Mouse (Mus musculus) cerebellum, postnatal 14 days (tissue): ENCODE results near the gene Afg1l.

Experiments
- DNase-seq, 2 experiments: peaks; one replicate each; pipeline ENCODE4 v3.0.0; 2021; ENCODE audit warnings: mixed read lengths in 2 of 2

Gene Afg1l

DNA sequence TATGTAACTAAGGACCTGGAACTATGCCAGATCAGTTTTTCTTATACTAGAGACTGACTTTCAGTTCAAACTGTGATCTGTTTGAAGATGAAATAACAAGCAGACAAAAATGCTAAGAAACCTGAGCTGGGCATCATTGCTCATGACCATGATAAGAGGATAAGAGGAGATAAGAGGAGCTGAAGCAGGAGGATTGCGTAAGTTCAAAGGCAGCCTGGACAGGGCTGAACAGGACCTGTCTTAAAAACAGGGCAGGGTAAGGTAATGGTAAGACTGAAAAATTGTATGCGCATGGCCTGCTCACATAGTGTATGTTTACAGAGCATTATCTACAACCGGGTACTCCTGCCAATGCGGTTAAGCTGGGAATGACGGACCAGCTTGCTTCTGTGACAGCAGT is 130.4 kb downstream of the Afg1l start:
- DNase-seq = no peak

DNA sequence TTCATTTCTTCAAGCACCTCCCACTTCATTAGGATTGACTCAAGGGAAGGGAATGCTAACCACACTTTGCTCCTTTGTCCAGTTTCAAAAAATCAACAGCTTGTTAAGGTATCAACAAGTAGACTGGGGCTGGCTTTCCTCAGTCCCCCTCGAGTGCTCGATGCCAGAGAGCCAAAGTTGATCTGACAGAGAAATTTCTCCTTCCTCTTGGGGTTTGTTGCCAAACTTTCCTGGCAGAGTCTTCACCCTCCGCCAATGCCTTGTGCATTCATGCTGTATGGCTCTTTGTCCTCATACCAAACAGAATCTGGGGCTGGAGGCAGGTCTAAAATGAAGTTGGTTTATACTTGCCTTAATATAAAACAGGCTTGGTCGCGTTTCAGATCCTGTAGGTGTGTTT is 131.2 kb downstream of the Afg1l start:
- no peak for DNase-seq

- DNase-seq = no peak
Measured at GRCm38 (mm10) chr10:42346179-42346877, 132.0 kb downstream of the Afg1l start.

DNA sequence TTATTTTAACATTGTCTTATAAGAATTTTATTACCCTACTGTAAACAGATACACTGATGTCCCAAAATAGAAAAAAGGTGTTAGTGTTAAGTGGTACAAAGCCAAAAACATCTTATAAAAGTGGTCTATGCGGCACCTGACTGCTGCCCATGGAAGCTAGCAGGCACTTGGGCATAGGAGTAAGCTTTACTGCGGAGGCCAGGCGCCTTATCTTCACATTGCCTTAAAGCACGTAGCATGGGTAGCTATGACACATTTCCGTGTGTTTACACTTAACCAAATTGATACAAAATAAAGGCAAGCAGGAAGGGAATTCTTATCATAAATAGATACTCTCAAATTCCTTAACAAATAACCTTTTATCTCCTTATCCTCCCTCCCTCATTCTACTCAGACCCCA is 135.7 kb downstream of the Afg1l start:
- no peak for DNase-seq

- no peak for DNase-seq
Measured at GRCm38 (mm10) chr10:42341815-42342457, 136.4 kb downstream of the Afg1l start.

DNA sequence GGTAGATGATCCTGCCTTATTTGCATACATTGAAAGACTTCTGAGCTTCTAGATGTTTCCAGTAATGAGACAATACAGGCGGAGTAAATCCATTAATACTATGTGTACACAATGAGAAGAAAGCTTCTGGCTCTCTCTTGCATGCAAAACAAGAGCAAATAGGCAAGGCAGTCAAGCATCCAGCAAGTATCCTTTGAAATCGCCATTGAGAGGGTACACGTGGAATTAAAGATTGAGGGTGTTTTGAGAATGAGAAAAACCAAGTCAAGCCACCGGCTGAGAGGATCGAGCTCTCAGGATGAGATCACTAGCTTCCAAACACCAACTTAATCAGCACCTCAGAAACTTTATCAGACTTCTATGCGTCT is 138.0 kb downstream of the Afg1l start:
- DNase-seq = no peak

DNA sequence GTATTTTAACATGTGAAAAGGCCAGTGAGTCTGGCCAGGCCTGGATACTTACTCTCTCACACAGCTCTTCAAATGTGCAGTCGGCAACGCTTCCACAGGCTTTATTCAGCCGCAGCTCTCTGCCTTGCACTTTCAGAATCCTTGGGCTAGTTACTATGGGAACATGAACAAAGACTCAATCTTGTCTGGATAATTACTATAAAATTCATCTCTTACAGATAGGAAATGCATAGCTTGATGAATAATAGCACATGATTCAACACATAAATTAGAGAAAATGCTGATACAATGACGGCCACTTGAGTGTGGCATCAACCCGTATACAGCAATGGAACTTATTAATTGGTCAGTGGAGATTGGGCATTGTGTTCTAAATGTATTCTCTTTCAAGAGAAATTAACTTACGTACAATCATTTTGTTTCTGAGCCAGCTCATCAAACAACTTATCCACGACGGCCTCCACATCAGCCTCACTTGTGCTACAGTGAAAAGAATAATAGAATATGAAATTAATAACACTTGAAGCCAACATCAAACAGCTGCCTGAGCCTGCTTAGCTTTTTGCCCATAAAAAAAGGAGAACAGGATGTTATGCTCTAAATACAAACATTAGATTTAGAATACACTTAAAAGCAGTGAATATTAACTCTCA is 138.5 kb downstream of the Afg1l start:
- no peak for DNase-seq

GRCm38 (mm10) chr10:42338456-42338855 is 139.9 kb downstream of the Afg1l start:
- no peak for DNase-seq

DNA sequence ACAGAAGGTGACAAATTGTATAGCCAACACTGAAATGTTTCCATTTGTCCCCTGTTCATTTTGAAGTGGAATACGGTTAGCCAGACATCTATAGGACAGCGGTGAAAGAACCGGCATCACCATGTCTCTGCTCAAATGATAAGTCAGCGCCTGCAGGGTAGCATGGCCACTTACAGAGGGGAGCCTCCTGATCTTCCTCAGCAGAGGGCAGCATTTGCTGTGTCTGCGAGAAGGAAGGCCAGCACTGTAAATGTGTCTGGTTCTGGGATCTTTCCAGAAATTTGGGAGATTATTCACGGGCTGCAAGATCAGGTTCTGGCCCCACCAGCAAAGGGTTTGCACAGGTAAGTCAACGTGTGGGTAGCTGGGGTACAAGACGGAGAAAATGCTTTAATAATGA is 150.8 kb downstream of the Afg1l start:
- peak; percentile 57 to 69 for DNase-seq

DNA sequence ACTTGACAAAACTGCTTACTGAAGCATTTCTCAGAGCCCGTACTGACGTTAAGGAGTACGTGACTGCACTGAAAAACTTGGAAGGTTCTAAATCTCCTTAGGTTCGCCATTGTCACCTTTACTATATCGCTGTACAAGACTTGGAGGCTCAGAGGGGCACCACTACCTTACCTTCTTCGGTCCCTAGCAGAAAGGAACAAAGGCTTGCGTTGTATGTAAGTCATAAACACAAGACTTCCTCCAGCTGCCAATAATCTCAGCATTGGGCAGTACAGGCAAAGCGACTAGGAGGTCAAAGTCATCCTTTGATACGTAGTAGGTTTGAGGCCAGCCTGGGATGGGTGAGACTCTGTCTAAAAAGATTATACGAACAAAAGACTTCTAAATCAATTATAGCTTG is 153.1 kb downstream of the Afg1l start:
- no peak for DNase-seq

DNA sequence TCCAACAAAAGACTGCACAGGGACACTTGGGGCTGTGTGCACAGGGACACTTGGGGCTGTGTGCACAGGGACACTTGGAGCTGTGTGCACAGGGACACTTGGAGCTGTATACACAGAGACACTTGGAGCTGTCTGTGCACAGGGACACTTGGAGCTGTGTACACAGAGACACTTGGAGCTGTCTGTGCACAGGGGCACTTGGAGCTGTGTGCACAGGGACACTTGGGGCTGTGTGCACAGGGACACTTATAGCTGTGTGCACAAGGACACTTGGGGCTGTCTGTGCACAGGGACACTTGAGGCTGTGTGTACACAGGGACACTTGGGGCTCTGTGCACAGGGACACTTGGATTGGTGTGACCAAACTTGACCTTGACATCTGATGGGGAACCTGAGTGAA is 154.4 kb downstream of the Afg1l start:
- DNase-seq = no peak

DNA sequence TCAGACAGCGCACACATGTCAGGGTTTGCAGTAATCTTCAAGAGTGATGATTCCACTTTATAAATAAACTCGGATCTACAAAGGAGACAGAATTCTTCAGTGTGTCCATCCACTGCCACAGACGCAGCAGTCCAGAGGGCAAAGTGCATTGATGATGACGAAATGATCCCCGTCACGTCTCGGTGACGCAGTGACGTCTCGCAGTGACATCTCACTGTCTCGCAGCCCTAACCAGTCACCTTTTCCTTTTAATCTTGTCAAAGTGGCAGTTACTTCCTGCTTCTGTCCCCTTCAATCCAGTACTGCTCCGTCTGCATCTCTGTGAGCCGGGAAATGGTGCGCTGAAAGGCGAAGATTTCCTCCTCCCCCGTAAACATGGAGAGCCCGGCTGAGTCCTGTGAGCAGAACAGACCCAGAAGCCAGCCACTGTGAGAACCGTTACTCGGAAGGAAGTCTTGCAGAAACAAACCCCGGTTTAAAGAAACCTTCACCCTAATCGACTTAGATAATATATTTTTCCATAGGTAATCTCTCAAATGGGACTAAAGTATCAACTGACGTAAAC is 165.1 kb downstream of the Afg1l start:
- DNase-seq = no peak

- no peak for DNase-seq
Measured at GRCm38 (mm10) chr10:42312557-42312956, 165.8 kb downstream of the Afg1l start.

DNA sequence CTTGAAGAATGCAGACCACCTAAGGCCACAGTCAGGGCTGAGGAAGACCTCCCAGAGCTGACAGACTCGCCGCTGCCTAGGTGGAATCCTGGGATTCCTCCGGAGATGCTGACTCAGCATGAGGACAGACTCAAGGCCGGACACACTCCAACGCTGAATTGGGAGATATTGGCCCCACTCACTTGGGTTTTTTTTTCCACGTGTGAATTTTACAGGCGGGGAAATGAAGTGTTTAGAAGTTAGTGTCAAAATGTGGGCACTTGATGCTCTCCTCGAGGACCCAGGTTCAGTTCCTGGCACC is 169.7 kb downstream of the Afg1l start:
- no peak for DNase-seq

DNA sequence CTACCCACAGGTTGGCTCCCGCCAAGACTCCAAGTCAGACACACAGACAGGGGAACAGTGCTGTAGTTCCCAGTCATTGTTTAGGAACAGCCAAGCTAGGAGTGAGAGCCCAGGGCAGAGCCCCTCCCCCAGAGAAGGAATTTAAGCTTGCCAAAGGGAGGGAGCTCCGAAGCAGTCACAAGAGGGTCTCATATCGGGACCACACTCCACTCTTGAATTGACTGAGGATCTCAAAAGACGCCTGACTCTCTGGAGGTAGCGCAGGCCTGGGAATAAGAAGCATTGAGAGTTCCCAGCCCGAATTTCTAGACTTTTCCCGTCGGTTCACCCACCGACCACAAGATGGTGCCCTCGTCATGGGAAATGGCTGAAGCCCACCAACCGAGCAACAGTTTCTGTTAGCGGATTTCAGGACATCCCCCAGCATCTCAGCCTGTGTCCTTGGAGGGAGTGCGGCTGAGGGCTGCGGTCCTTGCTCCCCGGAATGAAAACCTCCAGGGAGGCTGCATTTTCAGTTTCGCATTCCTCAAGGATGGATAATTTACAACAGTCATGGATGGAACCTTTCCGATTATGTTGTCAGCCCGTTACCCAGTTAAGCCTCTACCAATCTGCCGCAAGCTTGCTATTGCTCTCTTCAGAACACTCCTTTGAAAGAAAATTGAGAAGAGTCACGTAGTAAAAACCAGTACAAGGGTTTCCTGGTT is 170.2 kb downstream of the Afg1l start:
- peak; percentile 91 to 93 for DNase-seq

DNA sequence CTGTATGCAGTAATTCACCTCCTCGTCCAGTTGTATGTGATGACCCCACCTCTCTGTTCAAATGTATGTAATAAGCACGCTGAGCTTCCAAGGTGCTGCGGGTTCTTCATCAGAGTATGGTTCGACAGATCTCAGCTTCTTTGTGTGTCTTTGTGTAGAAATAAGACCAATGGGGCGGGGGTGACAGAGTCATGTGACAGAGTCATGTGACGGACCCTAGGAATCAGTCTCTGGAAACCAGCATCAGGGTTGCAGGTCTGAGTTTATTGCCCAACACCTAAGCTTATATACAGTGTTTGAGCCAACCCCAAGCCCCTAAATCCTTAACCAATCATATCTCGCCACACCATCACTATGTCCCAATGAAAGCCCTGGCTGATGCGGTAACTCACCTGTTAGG is 171.9 kb downstream of the Afg1l start:
- DNase-seq = no peak

DNA sequence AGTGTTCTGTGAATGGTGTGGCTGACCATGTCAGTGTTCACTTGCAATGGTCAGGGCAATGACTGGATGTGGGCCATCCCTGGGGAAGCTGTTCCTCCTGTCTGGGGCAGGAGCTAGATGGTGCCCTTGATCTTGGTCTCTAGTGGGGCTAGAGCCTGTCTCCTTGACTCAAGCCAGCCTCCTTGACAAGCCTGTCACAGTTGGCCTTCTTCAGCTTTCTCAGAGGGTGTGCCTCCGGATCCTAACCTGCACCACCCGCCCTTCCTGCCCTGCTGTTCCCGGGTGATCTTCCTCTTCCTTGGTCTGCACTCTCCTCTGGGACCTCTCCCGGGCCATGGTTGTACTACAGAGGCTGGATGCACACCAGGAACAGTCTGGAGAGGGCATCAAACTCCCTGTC is 177.6 kb downstream of the Afg1l start:
- no peak for DNase-seq

DNA sequence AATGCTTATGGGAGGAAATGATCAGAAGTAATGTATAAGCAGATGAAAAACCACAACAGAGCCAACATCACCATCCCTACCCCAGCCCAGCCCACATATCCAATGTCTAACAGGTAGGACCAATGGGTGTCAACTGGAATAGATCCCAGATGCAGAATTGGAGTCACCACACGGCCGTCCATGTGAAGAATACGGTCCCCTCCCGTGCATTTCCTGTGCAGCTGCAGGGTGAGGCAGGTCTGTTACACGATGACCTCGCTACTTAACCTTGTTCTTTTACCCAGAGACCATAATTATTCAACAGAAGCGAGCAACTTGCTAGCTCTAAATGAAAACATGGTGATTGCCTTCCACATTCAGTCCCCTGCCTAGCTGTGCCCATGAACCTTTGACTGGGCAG is 178.4 kb downstream of the Afg1l start:
- no peak for DNase-seq

DNA sequence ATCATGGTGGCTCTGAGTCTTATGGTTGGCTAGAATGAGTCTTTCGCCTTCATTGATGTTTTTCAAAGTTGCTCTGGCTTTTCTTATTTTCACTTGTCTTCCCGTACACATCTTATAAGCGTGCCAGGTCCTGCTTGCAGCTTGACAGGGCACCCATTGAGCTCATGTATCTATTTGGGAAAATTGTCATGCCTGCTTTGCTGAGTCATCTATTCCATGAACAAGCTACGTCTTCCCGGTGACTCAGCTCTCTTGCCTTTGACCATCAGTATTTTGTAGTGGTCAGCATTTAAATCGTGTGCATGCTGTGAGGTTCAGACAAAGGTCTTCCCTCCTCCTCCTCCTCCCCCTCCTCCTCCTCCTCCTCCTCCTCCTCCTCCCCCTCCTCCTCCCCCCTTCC is 178.9 kb downstream of the Afg1l start:
- no peak for DNase-seq

DNA sequence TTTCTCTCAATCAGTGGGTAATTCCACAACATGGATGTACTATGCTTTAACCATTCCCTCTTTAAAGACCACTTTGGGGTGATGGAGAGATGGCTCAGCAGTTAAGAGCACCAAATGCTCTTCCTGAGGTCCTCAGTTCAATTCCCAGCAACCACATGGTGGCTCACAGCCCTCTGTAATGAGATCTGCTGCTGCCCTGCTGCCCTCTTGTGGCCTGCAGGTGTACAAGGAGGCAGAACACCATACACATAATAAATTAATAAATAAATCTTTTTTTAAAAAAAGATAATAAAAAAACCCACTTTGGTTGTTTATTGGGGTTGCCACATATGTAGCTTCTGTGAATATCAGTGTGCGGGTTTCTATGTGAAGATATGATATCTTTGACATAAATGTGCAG is 180.4 kb downstream of the Afg1l start:
- no peak for DNase-seq

GRCm38 (mm10) chr10:42297109-42297508 is 181.3 kb downstream of the Afg1l start:
- no peak for DNase-seq

DNA sequence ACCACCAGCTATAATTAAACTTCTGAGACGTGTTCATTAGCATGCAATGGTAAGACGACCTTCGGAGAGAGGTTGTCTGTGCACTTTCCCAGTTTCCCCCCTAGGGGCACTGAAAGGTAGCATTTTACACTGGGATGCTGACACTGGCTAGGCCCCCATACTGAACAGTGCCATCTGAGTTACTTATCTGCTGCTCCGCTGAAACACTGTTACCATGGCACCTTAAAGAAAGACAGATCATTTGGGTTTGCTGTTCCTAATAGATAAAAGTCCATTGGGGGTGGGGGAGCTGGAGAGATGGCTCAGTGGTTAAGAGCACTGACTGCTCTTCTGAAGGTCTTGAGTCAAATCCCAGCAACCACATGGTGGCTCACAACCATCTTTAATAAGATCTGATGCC is 181.8 kb downstream of the Afg1l start:
- DNase-seq = no peak

DNA sequence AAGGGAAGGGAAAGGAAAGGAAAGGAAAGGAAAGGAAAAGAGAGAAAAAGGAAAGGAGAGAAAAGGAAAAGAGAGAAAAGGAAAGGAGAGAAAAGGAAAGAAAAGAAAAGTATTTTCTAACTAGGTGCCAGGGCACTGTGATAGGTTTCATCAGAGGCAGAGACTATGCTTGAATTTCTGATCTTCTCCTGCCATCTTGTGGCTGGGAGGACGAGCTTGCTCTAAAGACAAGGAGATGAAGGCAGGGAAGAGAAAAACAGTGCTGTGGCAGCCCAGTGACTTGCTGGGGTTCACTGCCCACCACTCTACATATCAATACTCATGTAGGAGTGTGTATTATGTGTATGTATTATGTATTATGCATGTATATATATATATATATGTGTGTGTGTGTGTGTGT is 183.3 kb downstream of the Afg1l start:
- DNase-seq = peak; percentile 53 to 67

- no peak for DNase-seq
Measured at GRCm38 (mm10) chr10:42294392-42294791, 184.0 kb downstream of the Afg1l start.
